15 mouse cellular contexts compared by ENCODE assay signal in genomic region chr13:98358424-98359181, GRCm38 (mm10). TPM values are rescaled to one million over a fixed set of nuclear protein-coding genes. Genes with fewer than 3 reads are reported as not detected.
DNase-seq lines count a peak whose midpoint lies in the region; ATAC-seq and TF ChIP-seq lines count a peak whose summit lies in the region.
"Had no signal": no experiment of that assay in that cellular context is flagged by ENCODE, and none has a peak within 500 bp of the region (broad histone marks: within the 10 kb centered on the region; RNA-seq: fewer than 3 reads in every experiment).

No protein-coding gene starts in this region.

- peak overlapping the region; percentile 46 for H3K4me2 ChIP-seq in kidney, embryonic 16.5 days (replicated peaks; ENCODE audit: low read depth, low read length)
- H3K4me2 ChIP-seq in hindbrain, embryonic 12.5 days (replicated peaks): peak overlapping the region; percentile 30
- H3K4me2 ChIP-seq in neural tube, embryonic 14.5 days (ENCODE audit: low read depth, low read length): no peak overlapping the region; the same call in 1 of the 2 replicates
- H3K4me2 ChIP-seq: limb, embryonic 12.5 days had no signal

- peaks cover 38% of the 10 kb centered on the region for H3K4me1 ChIP-seq in kidney, embryonic 16.5 days (ENCODE audit: insufficient read depth, low read length)
- peaks cover 30% of the 10 kb centered on the region for H3K4me1 ChIP-seq in hindbrain, embryonic 12.5 days
- H3K4me1 ChIP-seq in neural tube, embryonic 14.5 days (ENCODE audit: control insufficient read depth, insufficient read depth, low read length): peaks cover 16% of the 10 kb centered on the region
- H3K4me1 ChIP-seq in heart, adult 2 months (ENCODE audit: control insufficient read depth, insufficient read depth, low read length): no peaks in the 10 kb centered on the region

- no peaks in the 10 kb centered on the region for H3K79me2 ChIP-seq in heart, adult 2 months (replicated peaks; ENCODE audit: control insufficient read depth, insufficient read depth, low read length)

- no peak for DNase-seq in kidney, adult 8-10 months
- peak; percentile 73 for DNase-seq in embryo, embryonic 10.5 days (ENCODE audit: low spot score)
- DNase-seq in heart, postnatal 4 days: no peak
- no peak for DNase-seq in heart, adult 2 months
- no peak for DNase-seq in testis, postnatal 10 days (ENCODE audit: low spot score)
- DNase-seq: gastrocnemius, postnatal 10 days; heart, postnatal 36 days; layer of hippocampus, adult 9-11 months; right cerebral cortex, postnatal 14 days had no signal

- intact Hi-C loops in heart, adult 2 months (cut with DNase I): loop anchor here (5.0 to 10.0 kb wide), 2 partner anchors 139 to 226 kb away; no protein-coding TSS in a partner anchor

- 5% methylated on average over 23 of the region's 23 CpGs for WGBS in kidney, embryonic 16.5 days
- 1% methylated on average over 23 of the region's 23 CpGs for whole genome bisulfite sequencing in hindbrain, embryonic 12.5 days
- WGBS in neural tube, embryonic 14.5 days: under 1% methylated on average over 23 of the region's 23 CpGs
- 8% methylated on average over 23 of the region's 23 CpGs for WGBS in heart, adult 2 months

- H3K36me3 ChIP-seq in kidney, embryonic 16.5 days (ENCODE audit: insufficient read depth, low read length): no peaks in the 10 kb centered on the region
- H3K36me3 ChIP-seq in hindbrain, embryonic 12.5 days: no peaks in the 10 kb centered on the region
- H3K36me3 ChIP-seq in neural tube, embryonic 14.5 days (ENCODE audit: control insufficient read depth, insufficient read depth, low read length): no peaks in the 10 kb centered on the region
- H3K36me3 ChIP-seq in heart, adult 2 months (ENCODE audit: control insufficient read depth, insufficient read depth, low read length): no peaks in the 10 kb centered on the region
- H3K36me3 ChIP-seq: limb, embryonic 12.5 days had no signal

- ATAC-seq in kidney, embryonic 16.5 days (ENCODE audit: low FRiP score, low TSS enrichment): 0 out of 2 replicates have a peak, but pooled peaks have one; percentile 29
- ATAC-seq in hindbrain, embryonic 12.5 days (ENCODE audit: low FRiP score): peak; percentile 55
- ATAC-seq in neural tube, embryonic 14.5 days (ENCODE audit: low read depth): peak; percentile 16; the same call in 1 of the 2 replicates
- ATAC-seq: lung, postnatal 0 days had no signal

- peak overlapping the region; percentile 52 for H3K27ac ChIP-seq in kidney, embryonic 16.5 days (ENCODE audit: low read length)
- H3K27ac ChIP-seq in hindbrain, embryonic 12.5 days: no peak overlapping the region
- no peak overlapping the region for H3K27ac ChIP-seq in neural tube, embryonic 14.5 days (ENCODE audit: low read depth, low read length)
- no peak overlapping the region for H3K27ac ChIP-seq in heart, adult 2 months
- H3K27ac ChIP-seq: limb, embryonic 12.5 days had no signal

- H3K9me3 ChIP-seq in kidney, embryonic 16.5 days (ENCODE audit: low read length): no peaks in the 10 kb centered on the region
- H3K9me3 ChIP-seq in hindbrain, embryonic 12.5 days (replicated peaks): no peaks in the 10 kb centered on the region
- H3K9me3 ChIP-seq in neural tube, embryonic 14.5 days (ENCODE audit: control insufficient read depth, low read length): no peaks in the 10 kb centered on the region
- H3K9me3 ChIP-seq: limb, embryonic 12.5 days had no signal

- peak overlapping the region; percentile 44 for H3K4me3 ChIP-seq in kidney, embryonic 16.5 days (ENCODE audit: low read length)
- H3K4me3 ChIP-seq in hindbrain, embryonic 12.5 days: peak overlapping the region; percentile 19
- no peak overlapping the region for H3K4me3 ChIP-seq in neural tube, embryonic 14.5 days (ENCODE audit: low read depth, low read length)
- H3K4me3 ChIP-seq in heart, adult 2 months: no peak overlapping the region
- H3K4me3 ChIP-seq: limb, embryonic 12.5 days had no signal

- no peak for TF ChIP-seq EP300 in heart, adult 2 months (IDR thresholded peaks at IDR 0.05; ENCODE audit: insufficient read depth, low read depth, low read length)

- H3K27me3 ChIP-seq in kidney, embryonic 16.5 days (ENCODE audit: insufficient read depth, low read length): peaks cover 73% of the 10 kb centered on the region
- peaks cover 83% of the 10 kb centered on the region for H3K27me3 ChIP-seq in hindbrain, embryonic 12.5 days
- H3K27me3 ChIP-seq in neural tube, embryonic 14.5 days (ENCODE audit: control insufficient read depth, insufficient read depth, low read length): peaks cover 62% of the 10 kb centered on the region
- peaks cover 44% of the 10 kb centered on the region for H3K27me3 ChIP-seq in heart, adult 2 months (ENCODE audit: control insufficient read depth, insufficient read depth, low read length)
- H3K27me3 ChIP-seq: CH12.LX had no signal

- no peak for TF ChIP-seq POLR2A in heart, adult 2 months (IDR thresholded peaks at IDR 0.05; ENCODE audit: insufficient read depth, low read depth, low read length)

- peak overlapping the region; percentile 61 for H3K9ac ChIP-seq in kidney, embryonic 16.5 days (replicated peaks; ENCODE audit: low read length)
- 0 out of 2 replicates have a peak overlapping the region, but pooled peaks have one; percentile 33 for H3K9ac ChIP-seq in hindbrain, embryonic 12.5 days
- no peak overlapping the region for H3K9ac ChIP-seq in neural tube, embryonic 14.5 days (replicated peaks; ENCODE audit: low read depth, low read length)
- H3K9ac ChIP-seq in heart, adult 2 months (ENCODE audit: low read depth, low read length): no peak overlapping the region
- H3K9ac ChIP-seq: limb, embryonic 12.5 days had no signal

- no peak for TF ChIP-seq CTCF in heart, adult 2 months (IDR thresholded peaks at IDR 0.05)

RNA-seq across cellular contexts. Expression of gene Foxd1, which starts 4.6 kb away (rescaled TPM):
- polyA plus RNA-seq in kidney, embryonic 16.5 days (2015; fragmentation: Nextera tagmentation; extraction: Ambion mirVana): 2.5 and 3.1 TPM in 2 replicates
- 7.0 and 9.2 TPM in 2 replicates for polyA plus RNA-seq in hindbrain, embryonic 12.5 days (2016; fragmentation: Nextera tagmentation; extraction: Ambion mirVana)
- 0.12 and 0.76 TPM in 2 replicates for polyA plus RNA-seq in neural tube, embryonic 14.5 days (2014; fragmentation: Nextera tagmentation; extraction: Ambion mirVana)
- total RNA-seq in heart, postnatal 4 days (2021): under 1 TPM; 0.14 to 0.24 TPM
- total RNA-seq in heart, adult 2 months (2021): under 1 TPM in 1 of 2 experiments, not detected in 1; 0.05 TPM
- 0.03 and 0.06 TPM in 2 replicates for polyA plus RNA-seq in heart, adult 2 months (2012; rRNA removed)
- total RNA-seq: CH12.LX had no signal

RNA-seq across cellular contexts. Expression of gene Btf3, which starts 41.8 kb away (rescaled TPM):
- 603 and 613 TPM in 2 replicates for polyA plus RNA-seq in kidney, embryonic 16.5 days (2015; fragmentation: Nextera tagmentation; extraction: Ambion mirVana)
- 631 and 677 TPM in 2 replicates for polyA plus RNA-seq in hindbrain, embryonic 12.5 days (2016; fragmentation: Nextera tagmentation; extraction: Ambion mirVana)
- 513 and 544 TPM in 2 replicates for polyA plus RNA-seq in neural tube, embryonic 14.5 days (2014; fragmentation: Nextera tagmentation; extraction: Ambion mirVana)
- total RNA-seq in heart, postnatal 4 days (2021): 100 to 1,000 TPM; 291 to 301 TPM
- total RNA-seq in heart, adult 2 months (2021): 100 to 1,000 TPM; 193 to 218 TPM
- 88.2 and 135 TPM in 2 replicates for polyA plus RNA-seq in heart, adult 2 months (2012; rRNA removed)

Comparison
In these comparisons a context has a peak if more than half of its experiments do, and no peak if none do; other contexts are left out.
1. H3K4me3 ChIP-seq: peak in kidney, embryonic 16.5 days (single experiment) and hindbrain, embryonic 12.5 days (single experiment); none in neural tube, embryonic 14.5 days (single experiment) and heart, adult 2 months (single experiment).
2. H3K9ac ChIP-seq: peak in kidney, embryonic 16.5 days (single experiment) and hindbrain, embryonic 12.5 days (single experiment); none in neural tube, embryonic 14.5 days (single experiment) and heart, adult 2 months (single experiment).
3. Peak in every context shown above with its lines, with median percentiles within 50 percentile points of each other: ATAC-seq.